Mouse (Mus musculus) limb, embryonic 14.5 days (tissue): ENCODE data around the gene Vmn2r100. TPM values are rescaled to one million over a fixed set of nuclear protein-coding genes. Genes with fewer than 3 reads are reported as not detected.

ENCODE experiments used
- ATAC-seq: fragments of 200-750 bp; cut with Nextera tagmentation; 2 replicates; pipeline ENCODE4 v1.8.0; 2017; ENCODE audit warnings: low read depth, moderate number of reproducible peaks, moderate TSS enrichment; ENCODE audit not compliant: low FRiP score
- DNase-seq: peaks from one replicate; pipeline ENCODE4 v3.0.0-alpha.2; 2015; ENCODE audit warnings: low spot score
- H3K27ac ChIP-seq: fragments of 300-500 bp; sonication (generic); replicated peaks from 2 replicates; pipeline ENCODE4 v1.5.1; 2014; ENCODE audit warnings: low read depth, mild to moderate bottlenecking, low read length, moderate library complexity, mixed read lengths
- H3K27me3 ChIP-seq: fragments of 300-500 bp; sonication (generic); 2 replicates; pipeline ENCODE4 v1.6.1; 2014; ENCODE audit warnings: low read length, mixed read lengths; ENCODE audit not compliant: control insufficient read depth, insufficient read depth
- H3K36me3 ChIP-seq: fragments of 300-500 bp; sonication (generic); 2 replicates; pipeline ENCODE4 v1.6.1; 2014; ENCODE audit warnings: mild to moderate bottlenecking, low read length, moderate library complexity, mixed read lengths; ENCODE audit not compliant: control insufficient read depth, insufficient read depth
- H3K4me1 ChIP-seq: fragments of 300-500 bp; sonication (generic); 2 replicates; pipeline ENCODE4 v1.6.1; 2014; ENCODE audit warnings: antibody characterized with exemption, low read length, mixed read lengths; ENCODE audit not compliant: control insufficient read depth, insufficient read depth
- H3K4me2 ChIP-seq: fragments of 300-500 bp; sonication (generic); replicated peaks from 2 replicates; pipeline ENCODE4 v1.6.1; 2014; ENCODE audit warnings: low read depth, mild to moderate bottlenecking, low read length, moderate library complexity; ENCODE audit not compliant: severe bottlenecking
- H3K4me3 ChIP-seq: fragments of 300-500 bp; sonication (generic); replicated peaks from 2 replicates; pipeline ENCODE4 v1.5.1; 2014; ENCODE audit warnings: low read length
- H3K9ac ChIP-seq: fragments of 300-500 bp; sonication (generic); 2 replicates; pipeline ENCODE4 v1.6.1; 2014; ENCODE audit warnings: mild to moderate bottlenecking, low read depth, low read length, moderate library complexity; ENCODE audit not compliant: severe bottlenecking
- H3K9me3 ChIP-seq: fragments of 300-500 bp; sonication (generic); 2 replicates; pipeline ENCODE4 v1.6.1; 2016; ENCODE audit warnings: low read length; ENCODE audit not compliant: control insufficient read depth
- POLR2A ChIP-seq: fragments of 200-500 bp; IDR thresholded peaks from 2 replicates; pipeline ENCODE4 v1.8.0; 2012; ENCODE audit warnings: inconsistent platforms, mild to moderate bottlenecking, moderate library complexity, borderline replicate concordance; ENCODE audit not compliant: insufficient read depth, insufficient read length; ENCODE audit errors: extremely low read depth
- polyA plus RNA-seq, 2 experiments: library from polyadenylated mRNA; depleted of rRNA in 1 of 2; stranded (reverse) in 1 of 2; unstranded in 1 of 2; fragments of >200 nt; fragmentation: Nextera tagmentation in 1 of 2; extraction: Ambion mirVana in 1 of 2; gene quantifications; 2 replicates each; pipeline versions ENCODE4 v1.2.1 to v1.2.3; 2012 to 2014

Vmn2r100 gene
- polyA plus RNA-seq (2012; rRNA removed) (not detected in 2 replicates), polyA plus RNA-seq (2014; fragmentation: Nextera tagmentation; extraction: Ambion mirVana) (not detected in 2 replicates)

DNA sequence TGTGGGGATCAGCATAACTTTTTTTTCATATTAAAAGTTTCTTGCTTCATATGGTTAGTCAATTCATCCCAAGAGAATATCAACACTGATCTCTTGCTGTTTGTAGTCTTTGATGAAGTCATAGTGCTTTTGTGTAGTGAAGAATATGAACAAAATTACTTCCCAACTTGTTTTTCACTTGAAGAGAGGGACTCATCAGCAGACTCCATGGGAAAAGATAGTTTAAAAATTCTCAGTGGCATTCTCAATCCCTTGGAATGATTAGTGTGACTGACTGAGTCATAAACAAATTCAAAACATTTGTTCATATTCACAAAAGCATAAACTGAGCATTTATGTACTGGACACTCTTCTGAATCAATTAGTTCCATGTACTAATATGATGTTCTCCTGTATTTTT is at the start of gene Vmn2r100:
Gene Vmn2r100 (plus strand): TSS at position 301 of the 400 bp plus-strand sequence.
- Histone ChIP-seq H3K9me3 (no peaks in the 10 kb centered on the region), H3K4me1 (no peaks in the 10 kb centered on the region), H3K4me2 (no peak within 1 kb of the TSS), H3K27me3 (no peaks in the 10 kb centered on the region), H3K36me3 (no peaks in the 10 kb centered on the region), H3K4me3 (no peak within 1 kb of the TSS), H3K9ac (no peak within 1 kb of the TSS), H3K27ac (no peak within 1 kb of the TSS)
- DNase-seq (no peak), ATAC-seq (no peak)
- TF ChIP-seq POLR2A, result no peak

DNA sequence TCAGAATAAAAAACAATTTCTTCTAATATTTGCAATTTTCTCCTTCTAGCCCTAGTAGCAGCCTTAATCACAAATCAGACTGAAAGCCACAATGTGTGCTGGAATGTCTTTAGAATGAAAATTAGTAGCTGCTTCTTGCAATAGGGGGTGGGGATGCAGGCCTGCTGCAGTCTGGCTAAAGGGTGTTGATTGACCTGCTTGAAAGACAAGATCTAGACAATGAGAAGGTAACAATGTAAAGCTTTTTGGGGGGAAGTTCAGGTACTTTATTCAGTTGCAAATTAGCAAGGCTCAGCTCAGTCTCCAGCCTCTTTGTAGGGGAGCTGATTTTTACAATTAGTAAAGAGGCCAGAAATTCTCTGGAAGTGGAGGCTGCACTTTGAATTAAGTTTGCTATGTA is 21.7 kb upstream of the Vmn2r100 start:
- no peak for TF ChIP-seq POLR2A
- ATAC-seq (no peak), DNase-seq (no peak)
- no peaks in the 10 kb centered on the region for H3K27me3 ChIP-seq
- H3K4me2 ChIP-seq, result no peak overlapping the region
- H3K36me3 ChIP-seq, result no peaks in the 10 kb centered on the region
- H3K4me3 ChIP-seq, result no peak overlapping the region
- no peak overlapping the region for H3K27ac ChIP-seq
- no peak overlapping the region for H3K9ac ChIP-seq
- H3K4me1 ChIP-seq, result no peaks in the 10 kb centered on the region
- H3K9me3 ChIP-seq, result peaks cover 11% of the 10 kb centered on the region; the same call in 1 of the 2 replicates

DNA sequence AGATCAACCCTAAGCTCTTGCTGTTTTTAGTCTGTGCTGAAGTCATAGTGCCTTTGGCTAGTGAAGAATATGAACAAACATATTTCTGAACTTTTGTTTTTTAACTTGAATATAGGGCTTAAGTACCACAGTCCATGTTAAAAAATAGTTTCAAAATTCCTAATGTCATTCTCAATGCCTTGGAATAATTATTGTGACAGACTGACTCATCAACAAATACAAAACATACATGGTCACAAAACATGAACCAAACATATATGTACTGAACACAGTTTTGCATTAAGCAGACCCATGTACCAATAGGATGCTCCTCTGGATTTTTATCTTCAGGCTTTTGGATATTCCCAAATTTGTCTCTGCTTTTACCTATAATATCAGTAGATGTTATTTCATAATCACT is 72.4 kb downstream of the Vmn2r100 start, which contains the start of gene Vmn2r101:
Gene Vmn2r101 (plus strand): TSS at position 301 of the 400 bp plus-strand sequence.
- no peaks in the 10 kb centered on the region for H3K36me3 ChIP-seq
- H3K9me3 ChIP-seq, result no peaks in the 10 kb centered on the region
- DNase-seq (no peak), ATAC-seq (no peak)
- H3K27me3 ChIP-seq, result no peaks in the 10 kb centered on the region
- no peak within 1 kb of the TSS for H3K9ac ChIP-seq
- H3K4me3 ChIP-seq, result no peak within 1 kb of the TSS
- no peaks in the 10 kb centered on the region for H3K4me1 ChIP-seq
- H3K27ac ChIP-seq, result no peak within 1 kb of the TSS
- no peak for TF ChIP-seq POLR2A
- no peak within 1 kb of the TSS for H3K4me2 ChIP-seq

Other genes starting within 250 kb of the Vmn2r100 start
- gene Vmn2r99, start 142.8 kb upstream of the Vmn2r100 start, polyA plus RNA-seq (2012; rRNA removed), result not detected in 2 replicates
- not detected in 2 replicates for gene Vmn2r99, start 142.8 kb upstream of the Vmn2r100 start, polyA plus RNA-seq (2014; fragmentation: Nextera tagmentation; extraction: Ambion mirVana)
- gene Vmn2r101, start 72.5 kb downstream of the Vmn2r100 start, polyA plus RNA-seq (2012; rRNA removed), result not detected in 2 replicates
- gene Vmn2r101, start 72.5 kb downstream of the Vmn2r100 start, polyA plus RNA-seq (2014; fragmentation: Nextera tagmentation; extraction: Ambion mirVana), result not detected in 2 replicates
- gene Vmn2r102, start 155.6 kb downstream of the Vmn2r100 start, polyA plus RNA-seq (2012; rRNA removed), result not detected in 2 replicates
- gene Vmn2r102, start 155.6 kb downstream of the Vmn2r100 start, polyA plus RNA-seq (2014; fragmentation: Nextera tagmentation; extraction: Ambion mirVana), result not detected in 2 replicates